Mouse (Mus musculus): Measurements from ENCODE around the gene Daam2. TPM values are rescaled to one million over a fixed set of nuclear protein-coding genes. Genes with fewer than 3 reads are reported as not detected.

The Daam2 gene
- polyA plus RNA-seq, 1 experiment from 2014 or later, result 7.0 TPM

DNA sequence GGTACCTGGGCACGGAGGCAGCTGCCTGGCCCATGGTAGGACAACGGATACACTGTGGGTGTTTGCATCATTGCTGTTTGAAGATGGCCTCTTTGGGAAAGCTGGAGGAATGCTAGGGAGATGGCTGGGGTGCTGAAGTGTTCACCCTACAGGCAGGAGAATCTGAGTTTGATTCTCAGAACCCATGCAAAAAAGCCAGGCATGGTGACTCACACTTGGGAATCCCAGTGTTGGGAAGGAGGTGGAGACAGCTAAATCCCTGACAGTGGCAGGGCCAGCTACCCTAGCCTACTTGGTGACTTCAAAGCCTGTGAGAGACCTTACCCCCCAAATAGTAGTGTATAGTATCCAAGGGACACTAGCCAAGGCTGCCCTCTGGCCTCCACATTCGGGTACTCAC is 49.0 kb downstream of the Daam2 start:
- 88% methylated on average over 3 of the region's 3 CpGs for WGBS
- no peaks in the 10 kb centered on the region for H3K27me3 ChIP-seq (ENCODE audit: control insufficient read depth, insufficient read depth, low read length)
- no peaks in the 10 kb centered on the region for H3K36me3 ChIP-seq (ENCODE audit: control insufficient read depth, insufficient read depth, low read length)
- no peak overlapping the region for H3K27ac ChIP-seq (ENCODE audit: low read length)
- H3K9ac ChIP-seq (ENCODE audit: low read length), result no peak overlapping the region
- H3K4me1 ChIP-seq (ENCODE audit: control insufficient read depth, insufficient read depth, low read length), result no peaks in the 10 kb centered on the region
- H3K4me3 ChIP-seq (replicated peaks; ENCODE audit: low read length), result no peak overlapping the region
- H3K9me3 ChIP-seq (replicated peaks; ENCODE audit: control insufficient read depth, low read length), result no peaks in the 10 kb centered on the region
- no peak overlapping the region for H3K4me2 ChIP-seq (ENCODE audit: low read depth, low read length)
- no peak for ATAC-seq (ENCODE audit: insufficient read depth, low FRiP score)

DNA sequence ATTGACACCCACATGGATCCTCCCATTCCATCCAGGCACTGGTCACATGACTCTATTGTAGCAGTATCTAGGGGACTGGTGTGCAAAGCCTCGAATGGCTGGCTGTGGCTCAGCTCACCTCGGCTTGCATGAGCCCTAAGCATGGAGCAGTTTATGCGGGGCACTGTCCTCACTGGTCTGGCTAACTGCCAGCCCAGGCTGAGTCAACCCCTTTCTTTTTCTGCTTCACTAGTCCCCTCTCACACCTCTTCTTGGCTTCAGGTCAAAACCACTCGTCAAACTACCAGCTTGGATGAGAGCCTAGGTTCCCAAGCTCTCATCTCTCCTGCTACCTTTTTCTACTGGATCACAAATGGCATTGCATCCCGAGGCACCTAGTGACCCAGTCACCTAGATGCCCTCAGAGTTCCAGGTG is 51.5 kb downstream of the Daam2 start:
- Histone ChIP-seq H3K4me2 (ENCODE audit: low read depth, low read length) (no peak overlapping the region), H3K9ac (ENCODE audit: low read length) (no peak overlapping the region), H3K36me3 (ENCODE audit: control insufficient read depth, insufficient read depth, low read length) (no peaks in the 10 kb centered on the region)

DNA sequence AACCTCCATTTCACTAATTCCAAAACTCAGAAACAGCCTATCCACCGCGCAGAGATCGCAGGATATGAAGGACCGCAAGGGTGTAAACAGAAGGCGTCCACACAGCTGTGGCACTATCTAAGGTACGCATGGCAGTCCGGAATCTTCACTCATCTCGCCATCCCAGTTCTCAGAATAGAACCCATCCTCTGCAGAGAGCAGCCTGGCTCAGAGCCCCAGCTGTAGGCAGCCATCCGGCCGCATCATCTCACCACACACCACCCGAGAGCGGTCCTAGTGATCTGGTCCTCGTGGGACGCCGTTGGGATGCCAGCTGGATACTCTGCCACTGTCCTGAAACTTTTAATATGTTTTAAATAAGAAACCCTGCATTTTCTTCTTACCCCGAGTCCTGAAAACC is 54.7 kb downstream of the Daam2 start:
- Histone ChIP-seq H3K4me1 (ENCODE audit: control insufficient read depth, insufficient read depth, low read length) (no peaks in the 10 kb centered on the region), H3K9ac (ENCODE audit: low read length) (no peak overlapping the region), H3K36me3 (ENCODE audit: control insufficient read depth, insufficient read depth, low read length) (no peaks in the 10 kb centered on the region), H3K4me2 (ENCODE audit: low read depth, low read length) (no peak overlapping the region), H3K27ac (ENCODE audit: low read length) (no peak overlapping the region), H3K4me3 (replicated peaks; ENCODE audit: low read length) (no peak overlapping the region), H3K27me3 (ENCODE audit: control insufficient read depth, insufficient read depth, low read length) (no peaks in the 10 kb centered on the region), H3K9me3 (replicated peaks; ENCODE audit: control insufficient read depth, low read length) (no peaks in the 10 kb centered on the region)
- WGBS, result 92% methylated on average over 16 of the region's 16 CpGs
- no peak for ATAC-seq (ENCODE audit: insufficient read depth, low FRiP score)

More for the DNA sequence above, 51.5 kb downstream of the Daam2 start:
- Histone ChIP-seq H3K9me3 (replicated peaks; ENCODE audit: control insufficient read depth, low read length) (no peaks in the 10 kb centered on the region), H3K27ac (ENCODE audit: low read length) (no peak overlapping the region), H3K4me1 (ENCODE audit: control insufficient read depth, insufficient read depth, low read length) (no peaks in the 10 kb centered on the region), H3K4me3 (replicated peaks; ENCODE audit: low read length) (no peak overlapping the region), H3K27me3 (ENCODE audit: control insufficient read depth, insufficient read depth, low read length) (no peaks in the 10 kb centered on the region)
- no peak for ATAC-seq (ENCODE audit: insufficient read depth, low FRiP score)
- 53% methylated on average over 5 of the region's 5 CpGs for WGBS

DNA sequence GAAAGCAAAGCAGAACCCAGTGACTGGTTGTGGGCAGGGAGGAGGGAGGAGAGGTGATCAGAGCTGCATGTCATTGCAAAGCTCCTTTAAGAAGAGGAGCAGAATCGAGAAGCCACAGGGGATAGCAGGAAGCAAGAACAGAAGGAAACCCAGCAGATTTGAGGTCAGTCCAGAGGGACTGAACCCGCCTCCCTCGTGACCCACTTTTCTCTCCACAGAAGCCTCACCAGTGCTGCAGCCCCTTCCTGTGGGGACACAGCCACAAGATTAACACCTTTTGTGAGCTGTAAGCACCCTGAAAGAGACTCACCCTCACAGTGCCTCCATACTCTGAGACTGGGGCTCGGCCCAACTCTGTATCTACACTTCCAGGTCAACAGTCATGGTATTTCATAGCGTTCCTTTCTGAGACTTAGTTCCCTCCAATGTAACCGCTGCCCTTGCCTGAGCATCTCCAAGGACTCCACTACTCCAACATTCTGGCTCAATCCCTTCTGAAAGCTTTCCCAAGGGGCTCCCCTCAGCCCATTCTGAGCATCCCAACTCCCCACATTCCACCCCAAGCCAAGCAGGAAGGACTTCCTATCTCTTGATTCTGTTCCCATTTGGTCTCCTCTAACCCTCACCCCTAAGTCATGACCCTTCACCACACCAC is 60.8 kb downstream of the Daam2 start:
- no peaks in the 10 kb centered on the region for H3K27me3 ChIP-seq (ENCODE audit: control insufficient read depth, insufficient read depth, low read length)
- H3K4me3 ChIP-seq (replicated peaks; ENCODE audit: low read length), result no peak overlapping the region
- ATAC-seq (ENCODE audit: insufficient read depth, low FRiP score), result no peak
- H3K36me3 ChIP-seq (ENCODE audit: control insufficient read depth, insufficient read depth, low read length), result no peaks in the 10 kb centered on the region
- 69% methylated on average over 6 of the region's 6 CpGs for WGBS
- no peak overlapping the region for H3K4me2 ChIP-seq (ENCODE audit: low read depth, low read length)
- H3K9ac ChIP-seq (ENCODE audit: low read length), result no peak overlapping the region
- no peaks in the 10 kb centered on the region for H3K9me3 ChIP-seq (replicated peaks; ENCODE audit: control insufficient read depth, low read length)
- no peak overlapping the region for H3K27ac ChIP-seq (ENCODE audit: low read length)
- H3K4me1 ChIP-seq (ENCODE audit: control insufficient read depth, insufficient read depth, low read length), result no peaks in the 10 kb centered on the region

DNA sequence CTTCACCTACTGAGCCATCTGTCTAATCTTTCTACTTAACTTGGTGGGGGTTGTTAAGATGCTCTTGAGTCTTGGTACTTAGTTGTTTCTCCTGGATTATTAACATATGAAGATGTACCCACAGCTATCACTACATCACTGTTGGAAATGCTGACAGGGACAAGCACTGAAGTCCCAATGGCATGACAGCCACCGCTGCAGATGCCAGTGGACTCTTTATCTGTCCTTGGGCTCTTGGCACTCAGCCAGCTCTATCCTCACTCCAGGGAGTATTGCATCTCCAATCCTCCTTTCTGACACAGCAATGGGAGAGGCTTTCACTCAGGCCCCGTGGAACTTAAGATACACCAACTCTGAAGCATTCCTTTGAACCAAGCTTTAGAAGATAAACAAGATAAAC is 63.9 kb downstream of the Daam2 start:
- Histone ChIP-seq H3K4me1 (ENCODE audit: control insufficient read depth, insufficient read depth, low read length) (no peaks in the 10 kb centered on the region), H3K4me3 (replicated peaks; ENCODE audit: low read length) (no peak overlapping the region), H3K4me2 (ENCODE audit: low read depth, low read length) (no peak overlapping the region), H3K9me3 (replicated peaks; ENCODE audit: control insufficient read depth, low read length) (no peaks in the 10 kb centered on the region), H3K9ac (ENCODE audit: low read length) (no peak overlapping the region), H3K36me3 (ENCODE audit: control insufficient read depth, insufficient read depth, low read length) (no peaks in the 10 kb centered on the region), H3K27ac (ENCODE audit: low read length) (no peak overlapping the region), H3K27me3 (ENCODE audit: control insufficient read depth, insufficient read depth, low read length) (no peaks in the 10 kb centered on the region)
- WGBS, result 51% methylated on average over 2 of the region's 2 CpGs
- ATAC-seq (ENCODE audit: insufficient read depth, low FRiP score), result no peak

DNA sequence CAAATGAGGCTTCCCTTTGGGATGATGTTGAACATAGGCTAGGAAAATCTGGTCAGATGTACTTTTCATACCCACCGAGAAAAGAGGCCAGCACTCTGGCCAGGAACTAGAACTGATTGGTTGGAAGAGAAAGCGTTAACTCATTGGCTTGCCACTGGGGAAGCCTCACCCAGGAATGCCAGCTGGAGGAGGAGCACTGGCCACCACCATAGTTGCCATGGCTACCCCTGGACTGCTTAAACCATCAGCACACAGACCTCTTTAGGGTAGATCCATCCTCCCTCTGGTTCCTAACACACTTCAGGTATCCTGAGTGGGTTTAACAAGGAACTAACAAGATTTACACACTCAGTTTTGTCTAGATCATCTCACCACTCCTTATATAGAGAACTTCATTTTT is 64.5 kb downstream of the Daam2 start:
- no peak overlapping the region for H3K4me3 ChIP-seq (replicated peaks; ENCODE audit: low read length)
- H3K36me3 ChIP-seq (ENCODE audit: control insufficient read depth, insufficient read depth, low read length), result 0 out of 2 replicates have a peak, but pooled peaks cover 2% of the 10 kb centered on the region
- H3K4me1 ChIP-seq (ENCODE audit: control insufficient read depth, insufficient read depth, low read length), result no peaks in the 10 kb centered on the region
- H3K9ac ChIP-seq (ENCODE audit: low read length), result no peak overlapping the region
- no peak for ATAC-seq (ENCODE audit: insufficient read depth, low FRiP score)
- H3K4me2 ChIP-seq (ENCODE audit: low read depth, low read length), result no peak overlapping the region
- H3K9me3 ChIP-seq (replicated peaks; ENCODE audit: control insufficient read depth, low read length), result no peaks in the 10 kb centered on the region
- H3K27ac ChIP-seq (ENCODE audit: low read length), result no peak overlapping the region
- WGBS, result 88% methylated on average over 2 of the region's 2 CpGs
- no peaks in the 10 kb centered on the region for H3K27me3 ChIP-seq (ENCODE audit: control insufficient read depth, insufficient read depth, low read length)

DNA sequence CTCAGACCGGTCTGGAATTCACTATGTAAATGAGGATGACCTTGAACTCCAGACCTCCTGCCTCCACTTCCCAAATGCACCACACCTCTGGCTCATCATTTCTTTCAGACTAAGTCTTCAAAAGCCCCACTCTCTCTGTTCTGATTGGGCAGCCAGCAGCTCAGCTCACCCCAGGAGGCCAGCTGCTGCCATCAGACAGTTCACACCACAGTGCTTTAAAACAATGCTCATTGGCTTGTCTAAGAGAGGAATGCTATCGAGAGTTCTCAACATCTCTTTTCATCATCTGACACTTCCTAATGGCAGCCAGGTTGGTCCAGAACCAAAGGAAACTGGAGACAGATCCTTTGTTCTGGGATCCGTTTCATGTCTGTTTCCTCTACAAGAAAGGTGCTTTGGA is 66.0 kb downstream of the Daam2 start:
- Histone ChIP-seq H3K4me3 (replicated peaks; ENCODE audit: low read length) (no peak overlapping the region), H3K4me2 (ENCODE audit: low read depth, low read length) (no peak overlapping the region), H3K27me3 (ENCODE audit: control insufficient read depth, insufficient read depth, low read length) (no peaks in the 10 kb centered on the region), H3K36me3 (ENCODE audit: control insufficient read depth, insufficient read depth, low read length) (0 out of 2 replicates have a peak, but pooled peaks cover 7% of the 10 kb centered on the region), H3K4me1 (ENCODE audit: control insufficient read depth, insufficient read depth, low read length) (no peaks in the 10 kb centered on the region), H3K9me3 (replicated peaks; ENCODE audit: control insufficient read depth, low read length) (no peaks in the 10 kb centered on the region), H3K27ac (ENCODE audit: low read length) (no peak overlapping the region), H3K9ac (ENCODE audit: low read length) (no peak overlapping the region)
- no peak for ATAC-seq (ENCODE audit: insufficient read depth, low FRiP score)
- WGBS, result 64% methylated on average over 3 of the region's 3 CpGs

DNA sequence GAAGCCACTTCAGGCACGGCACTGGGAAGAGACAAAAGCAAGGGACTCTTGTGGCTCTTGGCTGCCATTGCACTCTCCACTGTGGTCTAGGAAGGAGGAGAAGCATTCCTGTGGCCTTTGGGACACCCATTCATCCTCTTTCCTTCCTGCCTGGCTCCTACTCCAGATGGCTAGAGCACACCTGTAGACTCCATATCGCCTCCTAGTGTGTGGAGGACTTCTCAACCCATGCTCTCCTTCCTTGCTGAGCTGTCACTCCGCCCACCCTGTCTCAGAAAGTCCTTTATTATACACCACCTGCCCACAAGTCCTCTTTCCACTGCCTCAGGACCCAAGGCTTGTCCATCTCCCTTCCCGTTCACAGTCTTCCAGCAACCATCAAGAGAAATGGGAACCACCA is 70.9 kb downstream of the Daam2 start:
- WGBS, result 96% methylated on average over 4 of the region's 4 CpGs
- no peak overlapping the region for H3K27ac ChIP-seq (ENCODE audit: low read length)
- H3K9me3 ChIP-seq (replicated peaks; ENCODE audit: control insufficient read depth, low read length), result no peaks in the 10 kb centered on the region
- no peak for ATAC-seq (ENCODE audit: insufficient read depth, low FRiP score)
- H3K4me3 ChIP-seq (replicated peaks; ENCODE audit: low read length), result no peak overlapping the region
- 0 out of 2 replicates have a peak, but pooled peaks cover 7% of the 10 kb centered on the region for H3K36me3 ChIP-seq (ENCODE audit: control insufficient read depth, insufficient read depth, low read length)
- H3K27me3 ChIP-seq (ENCODE audit: control insufficient read depth, insufficient read depth, low read length), result no peaks in the 10 kb centered on the region
- H3K4me1 ChIP-seq (ENCODE audit: control insufficient read depth, insufficient read depth, low read length), result no peaks in the 10 kb centered on the region
- H3K9ac ChIP-seq (ENCODE audit: low read length), result no peak overlapping the region
- no peak overlapping the region for H3K4me2 ChIP-seq (ENCODE audit: low read depth, low read length)

DNA sequence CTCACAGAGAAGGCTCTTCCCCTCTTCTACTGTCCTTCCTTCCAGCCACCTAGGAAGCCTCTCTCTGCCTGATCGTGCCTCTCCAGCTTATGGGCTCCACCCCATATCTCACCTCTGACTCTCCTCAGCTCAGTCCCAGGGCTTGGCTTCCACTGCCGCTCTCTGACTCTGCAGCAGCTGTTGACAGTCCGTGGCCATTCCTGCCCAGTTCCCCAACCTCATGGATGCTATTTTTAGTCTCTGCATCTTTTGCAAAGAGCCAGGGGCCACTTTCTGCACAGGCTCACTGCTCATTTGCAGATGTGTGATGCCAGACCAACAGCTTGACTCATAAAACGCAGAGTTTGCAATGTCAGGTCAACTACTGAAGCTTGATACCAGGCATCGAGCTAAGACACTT is 75.0 kb downstream of the Daam2 start:
- 58% methylated on average over 5 of the region's 5 CpGs for whole genome bisulfite sequencing
- Histone ChIP-seq H3K4me2 (ENCODE audit: low read depth, low read length) (no peak overlapping the region), H3K36me3 (ENCODE audit: control insufficient read depth, insufficient read depth, low read length) (peaks cover 5% of the 10 kb centered on the region; the same call in 1 of the 2 replicates)

More for the DNA sequence above, 75.0 kb downstream of the Daam2 start:
- Histone ChIP-seq H3K27me3 (ENCODE audit: control insufficient read depth, insufficient read depth, low read length) (no peaks in the 10 kb centered on the region), H3K4me3 (replicated peaks; ENCODE audit: low read length) (no peak overlapping the region), H3K4me1 (ENCODE audit: control insufficient read depth, insufficient read depth, low read length) (no peaks in the 10 kb centered on the region), H3K9me3 (replicated peaks; ENCODE audit: control insufficient read depth, low read length) (no peaks in the 10 kb centered on the region), H3K9ac (ENCODE audit: low read length) (no peak overlapping the region), H3K27ac (ENCODE audit: low read length) (no peak overlapping the region)
- ATAC-seq (ENCODE audit: insufficient read depth, low FRiP score), result no peak
